Mouse (Mus musculus) MEL (cell line): ENCODE measurements around the gene Dpm2.

Source experiments
- CTCF ChIP-seq, 3 experiments: IDR thresholded peaks in 2 of 3; conservative IDR thresholded peaks in 1 of 3; 2 replicates each; pipeline ENCODE4 v1.5.1; 2011 to 2012; ENCODE audit warnings: low read length in 3 of 3, low read depth in 2 of 3, mild to moderate bottlenecking in 2 of 3, improper control_type of control experiment in 1 of 3, inconsistent platforms in 1 of 3, mixed read lengths in 1 of 3, moderate library complexity in 1 of 3; ENCODE audit not compliant: control insufficient read depth in 1 of 3, insufficient read depth in 1 of 3, poor library complexity in 1 of 3, severe bottlenecking in 1 of 3
- POLR2AphosphoS2 ChIP-seq: IDR thresholded peaks from 2 replicates; pipeline ENCODE4 v1.6.1; 2011; ENCODE audit warnings: low read length, improper control_type of control experiment

DNA sequence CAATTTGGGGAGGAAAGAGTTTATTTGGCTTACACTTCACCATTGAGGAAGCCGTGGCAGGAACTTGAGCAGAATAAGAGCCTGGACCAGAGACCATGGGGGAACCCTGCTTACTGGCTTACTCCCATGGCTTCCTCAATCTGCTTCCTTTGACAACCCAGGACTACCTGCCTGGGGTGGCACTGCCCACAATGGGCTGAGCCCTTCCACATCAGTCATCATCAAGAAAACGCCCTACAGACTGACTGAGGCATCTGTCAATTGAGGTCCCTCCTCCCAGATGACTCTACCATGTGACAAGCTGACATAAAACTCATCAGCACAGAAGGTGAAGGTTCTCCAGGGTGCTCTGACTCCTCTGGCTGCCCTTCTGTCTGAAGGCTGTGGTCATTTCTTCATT is 40.2 kb upstream of the Dpm2 start:
- TF ChIP-seq POLR2AphosphoS2 (no peak), CTCF (IDR thresholded peaks at IDR 0.05 in 2 of 3, conservative IDR thresholded peaks at IDR 0.05 in 1 of 3; ENCODE audit: control insufficient read depth in 1 of 3, insufficient read depth in 1 of 3, low read depth in 2 of 3, low read length in 3 of 3, poor library complexity in 1 of 3, severe bottlenecking in 1 of 3) (no peak)
